ENCODE assay signal across 8 mouse cellular contexts in the genomic region with DNA sequence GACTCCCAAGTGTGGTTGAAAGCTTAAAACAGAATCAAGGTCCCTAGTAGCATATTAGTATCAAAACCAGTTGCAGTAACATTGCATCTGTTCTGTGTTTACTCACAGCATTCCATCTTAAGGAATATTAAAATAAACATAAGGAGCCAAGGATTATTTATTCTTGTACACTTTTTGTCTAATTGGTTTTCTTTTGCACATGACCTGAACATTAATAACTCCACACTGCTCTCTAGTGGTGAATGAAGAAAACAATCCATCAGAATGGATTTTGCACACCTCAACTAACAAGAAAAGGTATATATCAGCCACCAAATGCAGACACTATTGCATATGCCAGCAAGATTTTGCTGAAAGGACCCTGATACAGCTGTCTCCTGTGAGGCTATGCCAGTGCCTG. TPM values are rescaled to one million over a fixed set of nuclear protein-coding genes. Genes with fewer than 3 reads are reported as not detected.
DNase-seq lines count a peak whose midpoint lies in the region; ATAC-seq and TF ChIP-seq lines count a peak whose summit lies in the region.
"Had no signal": no experiment of that assay in that cellular context is flagged by ENCODE, and none has a peak within 500 bp of the region (broad histone marks: within the 10 kb centered on the region; RNA-seq: fewer than 3 reads in every experiment).

No protein-coding gene starts in this region.

- H3K9me3 ChIP-seq in kidney, postnatal 0 days (replicated peaks; ENCODE audit: low read length) = no peaks in the 10 kb centered on the region

- H3K36me3 ChIP-seq in kidney, postnatal 0 days (ENCODE audit: insufficient read depth, low read length) = 0 out of 2 replicates have a peak, but pooled peaks cover 2% of the 10 kb centered on the region

- peak; percentile 69 for TF ChIP-seq CTCF in kidney, postnatal 0 days (IDR thresholded peaks at IDR 0.05; ENCODE audit: low read depth)

- H3K4me2 ChIP-seq in kidney, postnatal 0 days (ENCODE audit: low read length) = no peak overlapping the region

- ATAC-seq in kidney, postnatal 0 days (replicated peaks; ENCODE audit: low FRiP score, low read depth) = no peak

- DNase-seq in kidney, postnatal 0 days (ENCODE audit: low spot score) = peak; percentile 72
- DNase-seq in kidney, adult 11 months = no peak
- DNase-seq in CD4-positive, CD25-positive, alpha-beta regulatory T cell, adult 2 months (ENCODE audit: low read depth, low spot score) = peak; percentile 53
- peak; percentile 30 for DNase-seq in Muller cell, postnatal 12 days (ENCODE audit: inconsistent ontology term)
- DNase-seq in lung, postnatal 36 days = peak; percentile 12
- no peak for DNase-seq in kidney, postnatal 14 days
- no peak for DNase-seq in natural killer cell, adult 2 months (ENCODE audit: low spot score in 2 of 2)
- DNase-seq: kidney, adult 8-10 months had no signal

- H3K9ac ChIP-seq in kidney, postnatal 0 days (ENCODE audit: low read depth, low read length) = no peak overlapping the region

- H3K27me3 ChIP-seq in kidney, postnatal 0 days (ENCODE audit: insufficient read depth, low read length) = no peaks in the 10 kb centered on the region

- no peaks in the 10 kb centered on the region for H3K4me1 ChIP-seq in kidney, postnatal 0 days (replicated peaks; ENCODE audit: insufficient read depth, low read length)

- no peak overlapping the region for H3K27ac ChIP-seq in kidney, postnatal 0 days

- H3K4me3 ChIP-seq in kidney, postnatal 0 days (replicated peaks; ENCODE audit: low read depth, low read length) = no peak overlapping the region

RNA-seq across cellular contexts. Expression of a gene that starts 21.5 kb away (rescaled TPM):
- 10.9 and 13.6 TPM in 2 replicates for polyA plus RNA-seq in kidney, postnatal 0 days (2015; fragmentation: Nextera tagmentation; extraction: Ambion mirVana)

RNA-seq across cellular contexts. Expression of a gene that starts 21.5 kb away (rescaled TPM):
- 33.4 and 38.1 TPM in 2 replicates for polyA plus RNA-seq in kidney, postnatal 0 days (2015; fragmentation: Nextera tagmentation; extraction: Ambion mirVana)

Comparison
In these comparisons a context has a peak if more than half of its experiments do, and no peak if none do; other contexts are left out.
1. DNase-seq: peak in kidney, postnatal 0 days (single experiment), CD4-positive, CD25-positive, alpha-beta regulatory T cell, adult 2 months (single experiment), Muller cell, postnatal 12 days (single experiment) and lung, postnatal 36 days (single experiment); none in kidney, adult 11 months (single experiment), kidney, postnatal 14 days (single experiment) and natural killer cell, adult 2 months (0 of 2).